Mouse (Mus musculus): ENCODE measurements at regions not wholly inside any gene's neighbourhood (a gene's known extent, or its start where the extent isn't known, plus 50 kb on each side); places are given as distances from the start of the nearest gene placed in this dataset.

DNA sequence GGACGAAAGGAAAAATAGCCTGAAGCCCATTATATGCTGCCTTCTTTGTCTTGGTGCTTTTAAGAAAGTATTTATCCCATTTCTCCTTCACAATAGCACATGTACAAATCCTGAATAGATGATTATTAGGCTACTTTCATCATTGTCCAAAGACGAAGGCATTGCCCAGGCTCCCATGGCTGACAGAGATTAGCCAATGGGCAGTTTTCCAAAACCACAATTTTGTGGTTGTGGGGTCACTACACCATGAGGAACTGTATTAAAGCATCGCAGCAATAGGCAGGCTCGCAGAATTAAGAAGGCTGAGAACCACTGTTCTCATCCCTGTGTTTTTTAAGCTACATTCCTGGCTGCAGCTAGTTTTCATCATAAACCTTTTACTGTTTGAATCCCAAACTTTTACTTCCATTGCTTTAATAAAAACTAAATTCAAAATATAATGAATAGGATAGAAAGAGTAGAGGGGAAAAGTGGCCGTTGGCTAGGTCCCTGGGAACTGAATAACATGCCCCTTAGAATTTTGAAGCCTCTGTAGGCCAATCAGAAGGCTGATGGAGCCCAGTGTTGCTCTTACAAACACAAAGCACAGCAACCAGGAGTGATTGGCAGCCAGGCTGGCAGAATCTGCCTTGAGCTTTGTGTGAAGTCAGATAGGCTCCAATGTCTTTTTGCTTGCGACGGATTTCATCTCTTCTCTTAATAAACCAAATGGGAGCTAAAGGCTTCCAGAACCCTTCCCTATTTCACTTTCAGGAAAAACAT, 199.7 kb downstream of the Galc start:
- Histone ChIP-seq H3K9me3 (no peaks in the 10 kb centered on the region), H3K27me3 (no peaks in the 10 kb centered on the region), H3K4me1 (0 out of 2 replicates have a peak, but pooled peaks cover 3% of the 10 kb centered on the region), H3K9ac (no peak overlapping the region), H3K27ac (no peak overlapping the region), H3K36me3 (replicated peaks) (no peaks in the 10 kb centered on the region), H3K4me3 (replicated peaks) (no peak overlapping the region), H3K4me2 (no peak overlapping the region)
- WGBS: 58% methylated on average over 7 of the region's 7 CpGs
- peak; percentile 46; the same call in 1 of the 2 replicates for ATAC-seq (ENCODE audit: low FRiP score)

DNA sequence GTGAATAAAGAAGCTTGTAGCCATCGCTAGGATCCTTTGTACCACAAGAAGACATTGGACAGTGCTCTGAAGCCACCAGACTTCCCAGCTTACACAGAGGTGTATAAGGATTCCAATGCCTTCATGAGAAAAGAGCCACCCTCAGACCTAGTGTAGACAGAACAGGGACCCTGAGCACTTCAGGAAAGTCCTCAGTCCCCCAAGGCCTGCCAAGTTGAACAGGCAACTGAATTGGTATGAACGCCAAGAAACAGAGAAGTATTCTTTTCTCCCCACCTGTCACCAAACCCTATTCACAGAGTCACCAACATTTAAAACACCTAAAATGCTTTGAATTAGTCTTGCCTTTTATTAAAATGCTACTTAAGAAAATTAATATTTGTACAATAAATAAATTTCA, 200.3 kb downstream of the Galc start:
- Histone ChIP-seq H3K27ac (no peak overlapping the region), H3K36me3 (replicated peaks) (no peaks in the 10 kb centered on the region), H3K4me1 (0 out of 2 replicates have a peak, but pooled peaks cover 3% of the 10 kb centered on the region), H3K9ac (no peak overlapping the region), H3K27me3 (no peaks in the 10 kb centered on the region), H3K9me3 (no peaks in the 10 kb centered on the region), H3K4me2 (no peak overlapping the region), H3K4me3 (replicated peaks) (no peak overlapping the region)
- WGBS: 86% methylated on average over 2 of the region's 2 CpGs
- no peak for ATAC-seq (ENCODE audit: low FRiP score)

GRCm38 (mm10) chr12:98050934-98051333, 208.3 kb downstream of the Galc start:
- no peaks in the 10 kb centered on the region for H3K27me3 ChIP-seq
- no peak for ATAC-seq (ENCODE audit: low FRiP score)
- 76% methylated on average over 4 of the region's 4 CpGs for WGBS
- no peak overlapping the region for H3K4me2 ChIP-seq
- H3K4me3 ChIP-seq (replicated peaks): no peak overlapping the region
- H3K27ac ChIP-seq: no peak overlapping the region
- H3K9ac ChIP-seq: no peak overlapping the region
- no peaks in the 10 kb centered on the region for H3K9me3 ChIP-seq
- H3K36me3 ChIP-seq (replicated peaks): no peaks in the 10 kb centered on the region
- H3K4me1 ChIP-seq: peaks cover 28% of the 10 kb centered on the region

DNA sequence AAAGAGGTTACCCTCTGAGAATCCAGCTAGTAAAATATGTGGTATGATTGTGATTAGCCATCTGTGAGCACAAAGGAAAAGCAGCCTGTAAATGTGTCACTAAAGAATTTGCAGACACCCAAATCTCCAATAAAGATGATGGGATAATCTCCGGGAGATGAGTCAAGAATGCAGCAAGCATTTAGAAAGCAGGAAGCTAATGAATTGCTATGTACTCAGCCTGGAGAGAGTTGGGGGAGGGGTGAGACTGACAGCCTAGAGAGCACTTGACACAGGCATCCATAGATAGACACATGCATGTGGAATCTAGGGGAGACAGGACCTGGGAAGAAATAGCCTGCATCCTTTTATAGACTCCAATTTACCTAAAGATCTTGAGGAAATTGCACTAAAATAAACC, 208.8 kb downstream of the Galc start:
- Histone ChIP-seq H3K4me2 (no peak overlapping the region), H3K27ac (no peak overlapping the region), H3K36me3 (replicated peaks) (no peaks in the 10 kb centered on the region), H3K27me3 (no peaks in the 10 kb centered on the region), H3K9me3 (no peaks in the 10 kb centered on the region), H3K4me1 (peaks cover 29% of the 10 kb centered on the region), H3K4me3 (replicated peaks) (no peak overlapping the region), H3K9ac (no peak overlapping the region)
- 18% methylated on average over 1 of the region's 1 CpGs for WGBS
- ATAC-seq (ENCODE audit: low FRiP score): no peak

DNA sequence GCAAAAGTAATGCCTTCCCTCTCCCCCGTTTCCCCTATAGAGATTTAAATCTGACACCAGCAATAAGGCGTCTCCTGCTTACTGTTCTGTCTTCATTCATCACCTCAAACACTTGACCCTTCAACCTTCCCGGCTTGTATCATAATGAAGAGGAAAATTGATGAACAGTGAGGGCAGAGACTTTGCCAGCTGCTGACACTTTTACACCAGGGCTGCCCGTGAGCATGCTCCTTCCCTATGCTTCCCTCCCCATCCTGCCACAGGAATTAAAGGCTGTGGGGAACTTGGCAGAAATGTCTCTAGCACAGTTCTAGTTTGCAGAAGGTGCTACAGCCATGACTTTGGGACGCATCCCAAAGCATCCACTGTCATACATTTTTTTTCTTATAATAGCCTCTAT, 209.2 kb downstream of the Galc start:
- no peak overlapping the region for H3K9ac ChIP-seq
- H3K4me3 ChIP-seq (replicated peaks): no peak overlapping the region
- H3K27ac ChIP-seq: no peak overlapping the region
- peaks cover 29% of the 10 kb centered on the region for H3K4me1 ChIP-seq
- H3K36me3 ChIP-seq (replicated peaks): no peaks in the 10 kb centered on the region
- no peaks in the 10 kb centered on the region for H3K27me3 ChIP-seq
- ATAC-seq (ENCODE audit: low FRiP score): no peak
- 31% methylated on average over 5 of the region's 5 CpGs for WGBS
- H3K9me3 ChIP-seq: no peaks in the 10 kb centered on the region
- H3K4me2 ChIP-seq: no peak overlapping the region

GRCm38 (mm10) chr12:98047765-98048164, 211.5 kb downstream of the Galc start:
- H3K4me1 ChIP-seq: peaks cover 29% of the 10 kb centered on the region
- no peak for ATAC-seq (ENCODE audit: low FRiP score)
- H3K9me3 ChIP-seq: no peaks in the 10 kb centered on the region
- H3K27ac ChIP-seq: no peak overlapping the region
- no peak overlapping the region for H3K4me3 ChIP-seq (replicated peaks)
- no peak overlapping the region for H3K9ac ChIP-seq
- H3K27me3 ChIP-seq: no peaks in the 10 kb centered on the region
- H3K36me3 ChIP-seq (replicated peaks): no peaks in the 10 kb centered on the region
- WGBS: 86% methylated on average over 8 of the region's 8 CpGs
- H3K4me2 ChIP-seq: no peak overlapping the region

GRCm38 (mm10) chr12:98046459-98047440, 212.5 kb downstream of the Galc start:
- no peak overlapping the region for H3K4me3 ChIP-seq (replicated peaks)
- no peak overlapping the region for H3K9ac ChIP-seq
- H3K27ac ChIP-seq: peak overlapping the region; percentile 47; the same call in 1 of the 2 replicates
- H3K4me1 ChIP-seq: peaks cover 29% of the 10 kb centered on the region
- no peaks in the 10 kb centered on the region for H3K27me3 ChIP-seq
- no peak overlapping the region for H3K4me2 ChIP-seq
- no peaks in the 10 kb centered on the region for H3K36me3 ChIP-seq (replicated peaks)
- ATAC-seq (ENCODE audit: low FRiP score): peak; percentile 69; the same call in 1 of the 2 replicates
- 33% methylated on average over 11 of the region's 11 CpGs for WGBS
- no peaks in the 10 kb centered on the region for H3K9me3 ChIP-seq

- Histone ChIP-seq H3K9ac (no peak overlapping the region), H3K36me3 (replicated peaks) (no peaks in the 10 kb centered on the region), H3K4me1 (peaks cover 27% of the 10 kb centered on the region), H3K27me3 (no peaks in the 10 kb centered on the region), H3K4me3 (replicated peaks) (no peak overlapping the region), H3K4me2 (no peak overlapping the region), H3K27ac (no peak overlapping the region), H3K9me3 (no peaks in the 10 kb centered on the region)
- peak; percentile 21; the same call in 1 of the 2 replicates for ATAC-seq (ENCODE audit: low FRiP score)
- 66% methylated on average over 5 of the region's 5 CpGs for WGBS
Measured at GRCm38 (mm10) chr12:98045784-98046458, 213.3 kb downstream of the Galc start.

DNA sequence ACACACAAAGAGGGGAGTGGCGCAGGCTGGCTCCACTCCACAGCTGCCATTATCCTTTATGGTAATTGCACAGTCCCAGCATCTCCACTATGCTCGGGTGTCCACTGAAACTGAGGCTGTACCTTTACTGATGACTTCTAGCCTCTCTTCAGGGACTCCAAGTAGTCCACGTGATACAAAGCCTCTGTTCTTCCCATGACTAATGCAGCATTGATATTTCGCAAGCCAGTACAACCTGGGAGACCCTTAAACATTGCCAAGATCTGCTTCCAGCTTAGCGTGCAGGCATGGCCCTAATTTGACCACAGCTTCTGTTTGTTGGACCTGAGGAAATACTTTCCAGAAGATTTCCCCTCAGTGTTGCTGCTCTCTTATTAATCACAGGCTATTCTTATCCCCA, 215.8 kb downstream of the Galc start:
- no peak overlapping the region for H3K4me2 ChIP-seq
- H3K36me3 ChIP-seq (replicated peaks): no peaks in the 10 kb centered on the region
- ATAC-seq (ENCODE audit: low FRiP score): no peak
- H3K9me3 ChIP-seq: no peaks in the 10 kb centered on the region
- no peak overlapping the region for H3K4me3 ChIP-seq (replicated peaks)
- peaks cover 14% of the 10 kb centered on the region for H3K4me1 ChIP-seq
- H3K27me3 ChIP-seq: no peaks in the 10 kb centered on the region
- 71% methylated on average over 5 of the region's 5 CpGs for WGBS
- no peak overlapping the region for H3K27ac ChIP-seq
- no peak overlapping the region for H3K9ac ChIP-seq

- Histone ChIP-seq H3K9ac (no peak overlapping the region), H3K4me3 (replicated peaks) (no peak overlapping the region), H3K27me3 (no peaks in the 10 kb centered on the region), H3K4me2 (no peak overlapping the region), H3K27ac (no peak overlapping the region), H3K9me3 (no peaks in the 10 kb centered on the region), H3K4me1 (no peaks in the 10 kb centered on the region), H3K36me3 (replicated peaks) (no peaks in the 10 kb centered on the region)
- no peak for ATAC-seq (ENCODE audit: low FRiP score)
- WGBS: 93% methylated on average over 4 of the region's 4 CpGs
Measured at GRCm38 (mm10) chr12:98039677-98040076, 219.6 kb downstream of the Galc start.

GRCm38 (mm10) chr12:98023655-98024054, 235.6 kb downstream of the Galc start:
- no peaks in the 10 kb centered on the region for H3K9me3 ChIP-seq
- peaks cover 6% of the 10 kb centered on the region; the same call in 1 of the 2 replicates for H3K4me1 ChIP-seq
- H3K36me3 ChIP-seq (replicated peaks): no peaks in the 10 kb centered on the region
- no peak overlapping the region for H3K9ac ChIP-seq
- 42% methylated on average over 6 of the region's 6 CpGs for WGBS
- H3K4me3 ChIP-seq (replicated peaks): no peak overlapping the region
- peak; percentile 76; the same call in 1 of the 2 replicates for ATAC-seq (ENCODE audit: low FRiP score)
- peak overlapping the region; percentile 25; the same call in 1 of the 2 replicates for H3K27ac ChIP-seq
- H3K4me2 ChIP-seq: no peak overlapping the region
- H3K27me3 ChIP-seq: no peaks in the 10 kb centered on the region
